Mouse (Mus musculus) 3T3-L1 (cell line): Measurements from ENCODE around the gene Krtap1-5.
"Not testable (repeated sequence)": the region's sequence is repeated elsewhere in the genome, so short reads cannot be mapped to it uniquely, and the experiment has no call there.

Experiments used
- DNase-seq: peaks from one replicate; pipeline ENCODE4 v3.0.0-alpha.2; 2015; ENCODE audit warnings: low read depth, low spot score

Krtap1-5 gene

GRCm38 (mm10) chr11:99580636-99581035, at the start of gene Krtap1-5:
TSS of gene Krtap1-5 (minus strand) at chr11:99581016.
- DNase-seq: no peak

GRCm38 (mm10) chr11:99628138-99628537, 47.3 kb upstream of the Krtap1-5 start, which contains the start of gene Krtap4-1:
TSS of gene Krtap4-1 (minus strand) at chr11:99628238.
- no peak for DNase-seq

GRCm38 (mm10) chr11:99620335-99620734, 39.5 kb upstream of the Krtap1-5 start, which contains the start of gene Gm11562:
TSS of gene Gm11562 (minus strand) at chr11:99620435.
- no peak for DNase-seq

- peak; percentile 78 for DNase-seq
Observed at GRCm38 (mm10) chr11:99614796-99615363, 34.1 kb upstream of the Krtap1-5 start, which contains the start of gene Krtap2-4. TSS of gene Krtap2-4 (minus strand) at chr11:99614846.

GRCm38 (mm10) chr11:99610089-99610488, 29.3 kb upstream of the Krtap1-5 start, which contains the start of gene Gm11937:
TSS of gene Gm11937 (minus strand) at chr11:99610189.
- not testable (repeated sequence) for DNase-seq

GRCm38 (mm10) chr11:99609126-99609525, 28.3 kb upstream of the Krtap1-5 start:
- no peak for DNase-seq

GRCm38 (mm10) chr11:99603208-99603607, 22.4 kb upstream of the Krtap1-5 start, which contains the start of gene Gm11938:
TSS of gene Gm11938 (minus strand) at chr11:99603308.
- not testable (repeated sequence) for DNase-seq

- DNase-seq: not testable (repeated sequence)
Observed at GRCm38 (mm10) chr11:99597742-99598141, 16.9 kb upstream of the Krtap1-5 start, which contains the start of gene Krtap9-3. TSS of gene Krtap9-3 (minus strand) at chr11:99598105.

- no peak for DNase-seq
Observed at GRCm38 (mm10) chr11:99590981-99591380, 10.2 kb upstream of the Krtap1-5 start, which contains the start of gene Krtap1-3. TSS of gene Krtap1-3 (minus strand) at chr11:99591339.

- DNase-seq: no peak
Observed at GRCm38 (mm10) chr11:99585096-99585495, 4.3 kb upstream of the Krtap1-5 start.

GRCm38 (mm10) chr11:99583245-99583704, 2.5 kb upstream of the Krtap1-5 start, which contains the start of gene Krtap1-4:
TSS of gene Krtap1-4 (minus strand) at chr11:99583654.
- DNase-seq: no peak

- DNase-seq: peak; percentile 91
Observed at GRCm38 (mm10) chr11:99581564-99581963, 748 bp upstream of the Krtap1-5 start.

- DNase-seq: peak; percentile 71
Observed at GRCm38 (mm10) chr11:99581051-99581450, 235 bp upstream of the Krtap1-5 start.

- DNase-seq: peak; percentile 88
Observed at GRCm38 (mm10) chr11:99574106-99574505, 6.7 kb downstream of the Krtap1-5 start.

- DNase-seq: no peak
Observed at GRCm38 (mm10) chr11:99573164-99573563, 7.7 kb downstream of the Krtap1-5 start.

GRCm38 (mm10) chr11:99566530-99566929, 14.3 kb downstream of the Krtap1-5 start, which contains the start of gene Krtap3-1:
TSS of gene Krtap3-1 (minus strand) at chr11:99566630.
- DNase-seq: no peak

- DNase-seq: peak; percentile 39
Observed at GRCm38 (mm10) chr11:99562580-99562979, 18.2 kb downstream of the Krtap1-5 start.

GRCm38 (mm10) chr11:99559366-99559765, 21.4 kb downstream of the Krtap1-5 start, which contains the start of gene Gm11939:
TSS of gene Gm11939 (minus strand) at chr11:99559466.
- DNase-seq: no peak

GRCm38 (mm10) chr11:99557976-99558745, 22.7 kb downstream of the Krtap1-5 start:
- DNase-seq: peak; percentile 32

GRCm38 (mm10) chr11:99556753-99557152, 24.1 kb downstream of the Krtap1-5 start, which contains the start of gene Krtap3-2:
TSS of gene Krtap3-2 (minus strand) at chr11:99556853.
- no peak for DNase-seq

- DNase-seq: no peak
Observed at GRCm38 (mm10) chr11:99556195-99556594, 24.6 kb downstream of the Krtap1-5 start.

GRCm38 (mm10) chr11:99550765-99551164, 30.1 kb downstream of the Krtap1-5 start, which contains the start of gene Krtap3-3:
TSS of gene Krtap3-3 (minus strand) at chr11:99550865.
- no peak for DNase-seq
